Mouse (Mus musculus): ENCODE data around the gene Jade1.

Gene Jade1

DNA sequence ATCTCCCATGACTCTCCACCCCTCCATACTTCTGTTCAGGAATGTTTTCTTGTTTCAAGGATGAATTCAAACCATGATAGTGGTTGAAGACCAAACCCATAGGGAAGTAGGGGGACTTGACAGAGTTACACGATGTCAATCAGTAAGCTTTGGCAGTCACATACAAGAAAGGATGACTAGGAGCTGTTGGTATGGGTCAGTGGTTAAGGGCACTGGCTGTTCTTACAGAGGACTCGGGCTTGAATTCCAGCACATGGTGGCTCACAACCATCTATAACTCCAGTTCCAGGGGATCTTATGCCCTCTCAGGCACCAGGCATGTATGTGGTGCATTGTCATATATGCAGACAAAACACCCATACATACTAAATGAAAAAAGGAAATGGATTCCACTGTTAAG, 21.7 kb downstream of the Jade1 start:
- DNase-seq (ENCODE audit: low spot score in 2 of 2) = no peak

DNA sequence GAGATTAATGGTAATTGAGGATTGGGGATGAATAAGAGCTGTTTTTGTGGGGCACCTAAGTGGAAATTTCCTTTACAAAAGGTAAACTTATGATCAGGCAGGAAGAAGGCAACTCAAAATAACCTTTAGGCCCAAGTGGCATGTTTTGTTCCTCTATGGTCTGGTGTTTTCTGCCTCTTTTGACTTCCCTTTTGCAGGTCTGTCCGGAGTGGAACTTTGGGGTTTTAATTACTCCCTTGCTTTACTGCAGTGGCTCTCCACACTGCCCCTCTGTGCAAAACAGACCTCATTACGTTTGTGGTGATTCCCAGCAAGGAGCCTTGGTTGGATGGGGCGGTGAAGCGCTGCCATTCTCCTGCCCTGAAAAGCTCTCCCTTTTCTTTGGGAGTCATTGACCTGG, 24.3 kb downstream of the Jade1 start:
- no peak for DNase-seq (ENCODE audit: low spot score in 2 of 2)

DNA sequence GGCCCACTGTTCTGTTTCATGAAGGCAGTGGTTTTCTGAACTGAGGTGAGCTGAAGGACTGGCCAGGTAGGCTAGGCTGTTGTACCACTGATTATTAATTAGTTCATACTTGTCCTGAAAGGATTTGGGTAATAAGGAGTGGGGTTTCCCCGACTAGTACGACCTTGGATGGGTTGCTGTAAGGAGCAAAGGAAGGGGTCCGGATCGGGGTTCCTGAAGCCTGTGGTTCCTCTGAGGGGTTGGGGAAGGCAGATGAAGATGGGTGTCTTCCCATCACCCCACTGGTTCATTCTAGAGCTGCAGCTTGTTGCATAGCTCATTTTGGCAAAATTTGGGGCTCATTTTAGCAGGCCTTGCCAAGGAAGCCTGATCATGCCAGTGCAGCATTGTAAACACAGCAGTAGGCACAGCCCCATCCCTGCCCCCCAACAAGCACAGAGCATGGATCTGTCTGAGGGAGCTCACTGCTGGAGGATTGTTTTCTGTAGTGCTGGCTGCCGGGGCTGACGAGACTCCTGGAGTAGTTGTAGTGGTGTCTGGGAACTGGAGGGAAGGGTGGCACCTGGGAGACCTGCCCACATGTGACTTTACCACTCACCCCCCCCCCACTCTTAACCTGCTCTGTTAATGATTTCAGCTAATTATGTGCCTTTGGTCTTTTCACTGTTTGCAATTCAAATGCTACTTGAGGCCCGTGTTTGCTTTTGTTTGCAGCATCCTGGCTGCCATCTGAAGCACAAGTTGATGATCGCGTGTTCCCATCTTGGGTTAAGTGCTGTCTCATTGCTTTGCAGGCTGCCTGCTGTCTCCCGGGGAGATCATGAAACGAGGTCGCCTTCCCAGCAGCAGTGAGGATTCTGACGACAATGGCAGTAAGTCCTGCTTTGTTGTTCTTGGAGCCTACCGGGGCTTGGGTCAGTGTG, 25.1 kb downstream of the Jade1 start:
- DNase-seq (ENCODE audit: low spot score in 2 of 2) = no peak

DNA sequence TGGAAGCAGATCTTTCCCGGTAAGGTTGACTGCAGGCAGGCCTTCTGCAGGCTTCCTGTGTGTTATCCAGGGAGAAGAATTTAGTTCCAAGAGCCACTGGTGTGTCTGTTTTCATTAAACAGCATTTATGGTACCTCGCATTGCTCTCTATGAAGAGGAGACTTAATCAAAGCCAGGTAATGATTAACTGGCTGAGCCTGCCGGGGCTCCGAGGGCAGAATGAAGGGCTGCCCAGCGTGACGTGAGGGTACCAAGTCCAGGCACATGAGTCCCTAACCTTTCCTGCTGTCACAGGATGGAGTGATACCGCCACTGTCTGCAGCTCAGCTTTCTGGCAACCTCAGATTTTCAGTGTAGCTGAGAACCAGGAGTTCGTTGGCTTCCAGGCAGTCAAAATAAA, 25.9 kb downstream of the Jade1 start:
- DNase-seq (ENCODE audit: low spot score in 2 of 2) = no peak

DNA sequence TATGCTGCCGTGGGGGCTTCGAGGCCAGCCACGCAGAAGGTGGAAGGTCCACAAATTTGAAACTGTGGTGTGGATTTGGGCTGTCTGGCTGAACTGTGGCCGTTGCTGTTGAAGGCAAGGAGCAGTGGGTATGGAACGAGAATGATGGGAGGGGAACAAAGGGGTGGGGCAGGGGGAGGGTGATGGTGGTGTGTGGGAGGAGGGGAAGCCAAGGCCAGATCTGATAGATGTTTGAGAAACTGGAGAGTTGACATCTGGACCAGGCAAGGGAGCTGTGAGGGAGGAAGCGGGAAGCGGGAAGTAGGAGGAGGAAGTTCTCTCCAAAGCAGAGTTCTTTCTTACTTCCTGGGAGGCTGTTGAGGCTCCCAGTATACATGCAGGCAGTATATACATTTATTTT, 26.7 kb downstream of the Jade1 start:
- no peak for DNase-seq (ENCODE audit: low spot score in 2 of 2)

DNA sequence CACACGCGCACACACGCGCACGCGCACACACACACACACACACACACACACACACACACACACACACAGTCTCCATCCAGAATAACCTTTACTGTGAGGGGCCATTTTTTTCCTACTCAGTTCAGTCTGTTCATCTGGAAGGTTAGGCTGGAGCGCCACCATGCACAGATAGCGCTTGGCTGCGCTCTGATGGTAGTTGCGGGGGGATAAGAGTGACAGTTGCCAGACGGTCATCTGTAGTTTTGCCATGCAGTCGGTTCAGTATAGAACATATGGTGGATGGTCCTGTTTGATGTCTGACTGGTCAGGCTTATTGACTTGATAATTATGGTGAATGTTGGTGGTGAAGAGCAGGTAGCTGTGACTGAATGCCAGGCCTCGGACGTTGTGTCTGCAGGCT, 27.6 kb downstream of the Jade1 start:
- DNase-seq (ENCODE audit: low spot score in 2 of 2) = no peak

DNA sequence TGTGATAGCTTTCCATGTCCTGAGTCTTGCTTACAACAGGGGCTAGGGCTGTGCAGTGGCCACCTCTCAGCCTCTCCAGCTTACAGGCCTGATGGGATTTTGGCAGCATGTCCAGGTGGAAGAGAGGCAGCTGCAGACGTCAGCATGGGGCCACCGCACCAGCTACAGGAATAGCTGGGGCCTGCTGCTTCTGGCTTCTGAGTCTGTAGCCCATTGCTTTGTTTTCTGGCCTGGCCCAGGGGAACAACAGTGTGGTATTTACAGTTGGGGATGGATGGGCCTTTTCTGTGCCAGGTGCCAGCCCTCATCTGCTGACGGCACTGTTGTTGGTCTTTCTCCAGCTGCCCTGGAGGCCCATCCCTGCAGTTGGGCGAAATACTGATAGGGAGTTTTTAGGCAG, 28.1 kb downstream of the Jade1 start:
- no peak for DNase-seq (ENCODE audit: low spot score in 2 of 2)

DNA sequence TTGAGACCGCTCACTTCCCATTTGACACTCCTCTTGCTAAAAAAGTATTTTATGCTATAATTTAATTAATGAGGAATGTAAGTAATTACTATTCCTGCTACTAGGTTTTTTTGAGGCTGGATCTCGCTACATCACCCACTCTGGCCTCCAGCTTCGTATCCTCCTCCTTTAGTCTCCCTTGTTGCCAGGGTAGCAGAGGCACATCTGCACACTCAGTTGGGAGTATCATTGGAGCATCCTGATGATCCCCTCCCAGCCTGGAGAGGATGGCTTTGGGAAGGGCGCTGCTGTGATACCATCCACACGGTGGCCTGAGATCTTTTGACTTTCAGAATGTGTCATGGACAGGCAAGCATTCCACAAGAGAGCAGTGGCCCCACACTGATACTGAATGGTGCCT, 30.0 kb downstream of the Jade1 start:
- DNase-seq (ENCODE audit: low spot score in 2 of 2) = no peak

DNA sequence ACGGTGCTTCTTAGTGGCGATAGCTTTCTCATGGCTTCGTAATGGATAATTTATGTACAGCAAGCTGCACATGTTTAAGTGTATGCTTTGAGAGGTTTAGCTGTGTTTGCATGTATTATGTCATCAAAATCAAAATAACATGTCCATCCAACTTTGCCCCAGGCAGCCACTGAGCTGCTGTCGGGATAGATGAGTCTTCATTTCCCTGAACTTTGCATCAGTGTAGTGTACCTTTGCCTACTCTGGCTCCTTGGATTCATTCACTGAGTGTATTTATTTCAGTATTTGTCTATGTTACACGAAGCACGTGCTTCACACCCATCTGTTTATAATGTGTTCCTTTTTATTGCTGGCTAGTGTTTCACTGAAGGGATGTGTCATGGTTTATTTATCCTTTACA, 30.8 kb downstream of the Jade1 start:
- DNase-seq (ENCODE audit: low spot score in 2 of 2) = no peak

DNA sequence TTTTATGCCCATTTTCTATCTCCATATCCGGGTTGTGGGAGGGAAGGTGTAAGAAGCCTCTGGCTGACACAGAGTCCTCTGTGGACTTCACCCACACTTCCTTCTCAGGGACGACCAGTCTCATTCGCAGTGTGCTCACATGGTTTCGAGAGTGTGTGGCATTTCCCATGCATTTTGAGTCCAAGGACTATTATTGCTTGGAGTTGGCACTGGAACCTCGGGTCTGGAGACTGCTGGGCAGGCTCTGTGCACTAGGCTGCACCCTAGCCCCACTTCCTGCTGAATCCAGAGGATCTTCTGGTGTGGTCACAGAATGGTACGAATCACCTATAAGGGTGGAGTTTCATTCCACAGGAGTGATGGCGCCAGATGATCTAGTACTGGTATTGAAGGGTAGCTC, 31.4 kb downstream of the Jade1 start:
- DNase-seq (ENCODE audit: low spot score in 2 of 2) = no peak

DNA sequence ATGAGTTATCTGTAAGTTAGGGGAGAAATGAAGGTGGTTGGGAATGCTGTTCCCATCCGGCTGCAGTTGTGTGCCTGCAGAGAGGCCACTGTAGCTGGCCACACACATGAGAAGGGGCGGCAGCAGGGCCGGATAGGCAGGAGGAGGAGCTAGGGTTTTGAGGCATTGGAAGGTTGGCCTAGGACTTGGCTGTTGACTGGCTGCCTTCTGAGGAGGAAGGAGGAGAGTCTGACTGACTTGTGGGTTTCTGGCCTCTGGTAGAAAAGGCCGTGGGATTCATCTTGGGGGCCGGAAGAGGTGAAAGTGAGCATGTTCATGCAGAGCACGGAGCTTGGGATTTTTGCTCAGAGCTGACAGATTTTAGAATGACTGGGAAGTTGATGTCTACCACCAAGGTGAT, 32.1 kb downstream of the Jade1 start:
- DNase-seq (ENCODE audit: low spot score in 2 of 2) = no peak

DNA sequence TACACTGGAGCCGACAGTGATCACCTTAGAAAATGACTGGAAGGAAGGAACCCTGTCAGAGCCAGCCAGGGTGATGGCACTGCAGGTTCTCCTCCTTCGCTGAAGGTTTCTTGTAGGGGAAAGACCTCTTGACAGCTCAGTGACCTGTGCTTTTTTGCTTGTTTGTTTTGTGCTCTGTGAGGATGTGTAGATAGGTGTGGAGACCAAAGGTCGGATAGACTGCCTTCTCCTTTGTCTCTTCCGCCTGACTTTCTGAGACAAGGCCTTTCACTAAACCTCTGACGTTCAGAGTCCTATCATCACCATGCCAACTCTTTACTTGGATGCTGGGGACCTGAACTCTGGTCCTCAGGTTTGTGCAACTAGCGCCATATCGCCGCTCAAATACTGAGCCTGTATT, 33.0 kb downstream of the Jade1 start:
- DNase-seq (ENCODE audit: low spot score in 2 of 2) = no peak

DNA sequence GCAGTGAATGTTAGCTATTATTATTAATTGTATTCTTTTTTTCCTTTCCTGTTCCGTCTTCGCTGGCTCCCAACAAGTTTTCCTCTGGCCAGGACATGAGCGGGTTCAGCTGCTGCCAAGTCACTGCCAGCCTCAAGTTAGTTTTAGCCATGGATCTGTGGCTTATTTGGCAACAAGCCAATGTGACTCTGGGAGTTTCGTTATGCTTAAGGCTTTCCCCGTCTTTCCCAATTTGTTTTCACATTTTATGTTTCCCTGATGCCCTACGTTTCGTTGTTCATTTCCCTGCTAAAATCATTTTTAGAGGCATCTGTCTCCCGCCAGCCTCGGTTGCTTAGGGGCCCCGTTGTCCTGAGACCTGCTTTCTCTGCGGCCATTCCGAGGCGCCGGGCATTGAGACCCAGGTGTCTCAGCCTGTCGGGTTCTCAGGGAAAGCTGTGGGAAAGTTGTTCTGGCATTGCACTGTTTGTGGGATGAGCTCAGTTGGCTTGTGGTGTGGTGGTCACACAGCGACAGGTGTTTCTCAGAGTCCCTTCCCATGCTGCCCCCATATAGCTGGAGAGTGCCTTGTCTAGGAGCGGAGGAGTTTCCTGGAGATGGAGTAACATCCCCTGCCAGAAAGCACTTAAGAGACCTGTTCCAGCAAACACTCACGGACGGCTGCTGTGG, 33.8 kb downstream of the Jade1 start:
- no peak for DNase-seq (ENCODE audit: low spot score in 2 of 2)

DNA sequence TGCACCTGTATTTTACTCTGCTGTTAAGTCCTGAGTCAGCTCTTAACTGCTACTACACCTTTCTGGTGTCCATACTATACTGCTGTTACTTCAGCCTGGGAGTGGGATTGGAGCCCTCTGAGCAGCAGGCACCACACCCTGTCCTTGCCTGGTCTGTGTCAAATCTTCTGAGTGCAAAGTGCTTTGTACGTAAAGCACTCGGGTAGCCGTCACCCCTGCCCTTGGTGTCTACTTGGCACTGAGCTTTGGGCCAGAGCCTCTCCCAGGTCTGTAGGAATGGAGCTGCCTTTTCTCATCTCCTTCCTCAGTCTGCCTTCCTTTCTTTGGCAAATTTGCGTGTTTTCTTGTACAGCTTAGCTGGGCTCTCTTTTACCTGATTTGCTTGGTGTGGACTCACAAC, 34.5 kb downstream of the Jade1 start:
- no peak for DNase-seq (ENCODE audit: low spot score in 2 of 2)

DNA sequence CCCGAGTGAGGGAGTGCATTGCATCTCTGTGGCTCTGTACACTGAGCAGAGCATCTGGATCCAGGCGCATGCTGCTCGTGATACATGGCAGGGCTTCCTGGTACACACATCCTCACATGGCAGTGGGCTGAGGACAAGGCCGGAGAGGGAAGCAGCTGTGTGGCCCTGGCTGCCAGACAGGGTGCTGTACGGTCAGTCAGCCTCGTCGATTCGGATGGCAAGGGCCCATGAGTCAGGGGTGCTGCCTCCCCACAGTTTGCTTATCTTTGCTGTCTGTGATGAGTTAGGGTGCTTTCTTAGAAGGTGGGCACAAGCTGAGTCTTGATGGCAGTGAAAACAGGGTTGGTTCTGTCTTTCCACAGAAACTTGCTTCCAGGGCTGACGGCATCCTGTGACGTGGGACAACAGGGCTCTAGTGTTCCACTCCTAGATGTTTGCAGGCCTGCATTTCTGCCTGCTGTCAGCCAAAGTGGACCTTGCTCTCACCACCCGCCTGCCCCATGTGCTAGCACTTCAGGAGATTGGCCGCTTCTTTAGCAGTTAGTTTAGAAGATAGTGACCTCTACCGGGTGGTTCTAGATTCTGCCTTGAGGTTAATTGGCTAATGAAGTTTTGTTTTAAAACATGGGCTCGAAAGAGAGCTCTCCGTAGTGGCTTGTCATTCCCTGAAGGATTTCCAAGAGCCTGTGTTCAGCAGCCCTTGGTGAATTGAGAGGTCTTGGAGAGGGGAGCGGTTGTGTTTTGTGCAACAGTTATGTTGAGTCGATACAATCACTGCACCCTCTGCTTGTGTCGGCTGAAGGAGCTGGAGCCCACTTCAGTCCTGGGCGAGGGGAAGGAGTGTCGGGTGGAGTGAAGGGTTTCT, 35.4 kb downstream of the Jade1 start:
- DNase-seq (ENCODE audit: low spot score in 2 of 2) = no peak

DNA sequence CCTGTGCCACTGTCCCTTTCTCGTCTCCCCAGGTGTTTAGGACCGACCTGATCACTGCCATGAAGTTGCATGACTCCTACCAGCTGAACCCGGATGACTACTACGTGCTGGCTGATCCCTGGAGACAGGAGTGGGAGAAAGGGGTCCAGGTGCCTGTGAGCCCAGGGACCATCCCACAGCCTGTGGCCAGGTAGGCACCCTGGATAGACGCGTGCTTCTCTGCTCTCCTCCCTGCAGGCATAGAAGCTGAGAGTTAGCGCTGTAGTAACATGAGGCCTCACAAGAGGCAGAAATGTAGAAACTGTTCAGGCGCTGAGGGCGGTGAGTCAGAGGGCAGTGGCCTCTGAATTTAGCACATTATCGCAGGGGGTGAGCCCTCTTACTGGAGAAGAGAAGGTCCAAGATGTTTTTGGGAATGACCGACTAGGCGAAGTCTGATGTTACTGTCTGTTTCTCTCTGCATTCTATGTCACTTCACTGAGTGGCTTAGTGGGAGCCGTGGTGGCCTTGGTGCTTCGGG, 36.2 kb downstream of the Jade1 start:
- no peak for DNase-seq (ENCODE audit: low spot score in 2 of 2)

DNA sequence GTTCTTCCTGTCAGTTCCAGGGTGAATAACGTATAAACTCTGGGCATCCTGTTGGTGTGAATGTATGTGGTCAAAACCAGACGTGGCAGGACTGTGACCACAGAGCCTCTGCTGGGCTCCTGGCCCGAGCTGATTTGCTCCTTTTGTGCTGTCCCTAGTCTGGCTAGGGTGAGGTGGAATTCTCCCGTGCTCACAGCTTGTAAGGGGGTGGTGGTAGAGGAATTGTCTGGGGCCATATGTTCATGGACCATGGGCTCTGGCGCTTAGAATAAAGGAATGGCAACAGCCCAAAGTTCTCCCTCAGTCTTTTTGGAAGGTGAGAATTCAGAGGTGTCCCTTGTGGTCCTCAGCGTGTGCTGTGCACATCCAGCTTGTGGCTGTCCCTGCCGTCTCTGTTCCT, 37.3 kb downstream of the Jade1 start:
- DNase-seq (ENCODE audit: low spot score in 2 of 2) = no peak

DNA sequence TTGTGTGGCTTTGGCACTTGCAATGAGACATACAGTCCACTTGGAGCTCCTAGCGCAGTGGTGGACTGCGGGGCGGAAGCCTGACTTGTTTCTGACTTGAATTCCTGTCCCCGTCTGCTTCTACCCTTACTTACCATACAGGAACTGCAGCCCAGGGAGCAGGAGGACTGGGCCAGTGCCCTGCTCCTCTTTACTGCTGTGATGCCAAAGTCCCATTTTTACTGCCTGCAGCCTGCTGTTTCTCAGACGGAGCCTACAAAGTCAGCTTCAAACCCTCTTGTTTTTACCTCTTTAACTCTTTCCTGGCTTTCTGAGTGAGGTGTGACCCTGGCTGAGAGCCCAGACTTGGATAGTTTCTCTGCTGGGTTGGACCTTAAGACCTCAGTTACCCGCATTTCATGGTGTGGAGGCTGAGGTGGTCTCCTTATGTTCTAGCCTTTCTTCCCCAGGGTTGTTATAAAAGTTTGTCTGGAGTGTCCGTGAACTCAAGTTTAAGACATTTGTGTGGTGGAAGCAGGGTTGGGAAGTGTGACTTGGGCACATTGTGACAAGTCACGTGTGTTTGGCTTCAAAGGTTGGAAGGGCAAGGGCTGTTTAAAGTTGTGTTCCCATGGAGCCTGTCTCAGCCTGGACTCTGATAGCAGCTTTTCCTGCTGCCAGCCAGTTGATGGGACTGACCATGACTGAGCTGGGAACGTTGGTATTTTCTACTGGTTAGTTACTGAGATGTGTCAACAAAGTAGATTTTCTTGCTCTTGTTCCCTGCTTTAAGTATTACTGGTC, 38.8 kb downstream of the Jade1 start:
- no peak for DNase-seq (ENCODE audit: low spot score in 2 of 2)

DNA sequence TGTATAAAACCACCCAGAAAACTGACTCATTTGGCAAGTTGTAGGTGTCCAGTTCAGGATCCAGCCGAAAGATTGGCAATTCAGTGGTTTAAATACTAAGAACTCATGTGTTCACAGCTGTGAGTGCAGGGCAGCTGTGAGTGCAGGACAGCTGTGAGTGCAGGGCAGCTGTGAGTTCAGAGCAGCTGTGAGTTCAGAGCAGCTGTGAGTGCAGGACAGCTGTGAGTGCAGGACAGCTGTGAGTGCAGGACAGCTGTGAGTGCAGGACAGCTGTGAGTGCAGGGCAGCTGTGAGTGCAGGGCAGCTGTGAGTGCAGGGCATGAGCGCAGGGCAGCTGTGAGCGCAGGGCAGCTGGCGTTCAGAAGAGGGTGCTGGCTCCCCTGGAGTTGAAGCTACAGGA, 39.5 kb downstream of the Jade1 start:
- no peak for DNase-seq (ENCODE audit: low spot score in 2 of 2)

DNA sequence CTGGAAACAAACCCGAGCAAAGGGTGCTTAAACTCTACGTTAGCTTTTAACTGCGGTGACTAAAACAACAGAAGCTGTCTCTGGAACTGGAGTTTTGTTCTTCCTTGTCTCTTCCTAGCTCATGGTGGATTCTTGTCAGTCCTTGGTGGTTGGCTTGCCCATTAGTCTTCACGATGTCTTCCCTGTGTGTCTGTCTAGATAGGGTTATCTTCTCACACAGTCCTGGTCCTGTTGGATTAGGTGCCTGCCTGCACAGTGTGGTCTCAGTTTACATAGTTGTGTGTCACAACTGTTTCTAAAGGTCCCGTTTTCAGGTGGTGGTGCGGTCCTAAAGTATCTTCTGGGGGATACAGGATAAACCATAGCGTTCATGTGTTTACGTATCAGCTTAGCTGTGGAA, 41.5 kb downstream of the Jade1 start:
- no peak for DNase-seq (ENCODE audit: low spot score in 2 of 2)

DNA sequence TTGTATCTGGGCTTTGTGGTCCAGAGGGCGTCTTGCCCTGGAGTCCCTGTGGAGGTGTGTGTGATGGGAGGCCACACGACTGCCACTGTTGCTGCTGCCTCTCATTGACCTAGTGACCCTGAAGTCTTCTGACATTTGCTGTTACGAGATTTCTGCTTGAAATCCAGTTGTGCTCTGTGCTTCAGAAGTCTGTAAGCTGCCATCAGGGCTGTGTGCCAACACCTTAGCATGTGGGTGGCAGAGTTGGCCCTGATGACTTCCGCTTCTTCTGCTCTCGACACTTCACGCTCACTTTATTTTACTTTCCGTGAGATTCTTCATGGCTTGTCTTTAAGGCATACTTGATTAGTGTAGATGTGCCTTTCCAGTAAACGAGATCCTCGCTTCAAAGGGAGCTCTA, 42.9 kb downstream of the Jade1 start:
- no peak for DNase-seq (ENCODE audit: low spot score in 2 of 2)

Data from spleen, postnatal 4 days (tissue).